Mouse (Mus musculus) cerebellum, adult 9-10 months (tissue): Measurements from ENCODE around the gene Fam131c.
A peak's percentile ranks its signal among the peaks of the same experiment; 100 is the strongest.

Source experiments
- DNase-seq: peaks from one replicate; pipeline ENCODE4 v3.0.0; 2022

Fam131c gene

DNA sequence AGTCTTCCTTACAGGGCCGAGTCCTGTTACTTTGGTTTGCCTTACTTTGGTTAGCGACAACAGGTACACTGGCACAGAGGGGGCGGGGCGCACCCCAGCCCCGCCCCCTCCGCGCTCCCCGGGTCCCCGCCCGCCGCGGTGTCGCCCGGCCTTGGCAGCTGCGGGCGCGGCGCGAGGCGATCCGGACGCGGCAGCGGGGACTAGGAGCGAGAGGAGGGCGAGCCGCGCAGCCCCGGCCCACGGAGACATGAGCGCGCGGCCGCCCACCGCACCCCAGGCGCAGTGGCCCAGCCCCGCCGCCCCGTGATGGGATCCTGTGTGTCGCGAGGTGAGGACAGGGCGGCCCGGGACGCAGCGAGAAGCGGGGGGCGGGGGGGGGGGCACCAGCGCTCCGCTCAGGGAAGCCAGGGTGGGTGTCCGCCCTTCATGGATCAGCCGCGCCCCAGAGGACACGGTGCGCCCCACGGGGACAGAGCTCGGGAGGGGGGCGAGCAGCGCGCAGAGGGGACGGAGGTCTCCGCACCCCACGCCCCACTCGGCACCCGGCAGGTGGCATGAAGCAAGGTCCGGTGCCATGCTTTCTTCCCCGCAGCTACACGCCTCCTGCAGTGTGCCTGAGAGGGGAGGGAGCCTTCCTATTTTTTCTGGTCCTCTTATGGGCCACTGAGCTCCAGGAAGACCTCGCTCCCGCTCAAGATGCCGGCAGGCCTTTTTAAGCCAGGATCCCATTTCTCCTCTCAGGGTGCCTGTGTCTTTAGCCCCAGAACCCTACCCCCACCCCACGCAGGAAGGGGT is at the start of gene Fam131c:
TSS of gene Fam131c (plus strand) at position 224 of the 795 bp plus-strand sequence.
- no peak for DNase-seq

DNA sequence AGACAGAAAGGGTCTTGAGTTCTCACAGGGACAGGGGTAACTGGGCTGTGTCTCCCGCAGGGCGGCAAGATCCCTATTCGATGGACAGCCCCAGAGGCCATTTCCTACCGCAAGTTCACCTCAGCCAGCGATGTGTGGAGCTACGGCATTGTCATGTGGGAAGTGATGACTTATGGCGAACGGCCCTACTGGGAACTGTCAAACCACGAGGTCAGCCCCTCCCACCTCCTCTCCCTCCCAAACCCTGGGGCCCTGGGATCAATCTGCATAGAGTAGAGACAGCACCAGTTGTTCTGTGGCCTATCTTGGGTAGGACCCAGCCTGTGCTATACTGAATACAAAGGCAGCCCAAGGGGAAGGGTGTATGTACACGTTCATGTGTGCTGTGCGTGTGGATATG is 45.5 kb upstream of the Fam131c start:
- DNase-seq = no peak

DNA sequence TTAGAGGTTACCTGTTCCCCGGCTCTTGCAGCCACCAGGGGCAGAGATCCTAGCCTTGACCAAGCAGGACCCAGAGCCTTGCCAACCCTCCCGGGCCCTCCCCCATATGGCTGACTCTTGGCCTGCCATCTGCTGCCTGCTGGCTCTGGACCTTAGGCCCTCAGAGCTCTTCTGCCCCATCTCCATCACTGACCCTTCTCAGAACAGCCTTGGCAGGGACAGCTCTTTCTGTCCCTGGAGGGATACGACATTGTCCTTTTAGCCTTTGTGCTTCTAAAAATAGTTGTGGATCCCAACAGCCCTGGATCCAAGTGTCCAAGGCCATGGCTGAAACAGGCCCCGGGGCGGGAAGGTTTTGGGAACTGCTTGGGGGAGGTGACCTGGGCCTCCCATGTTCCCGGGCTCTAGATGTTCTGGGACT is 43.2 kb upstream of the Fam131c start:
- peak; percentile 55 for DNase-seq

DNA sequence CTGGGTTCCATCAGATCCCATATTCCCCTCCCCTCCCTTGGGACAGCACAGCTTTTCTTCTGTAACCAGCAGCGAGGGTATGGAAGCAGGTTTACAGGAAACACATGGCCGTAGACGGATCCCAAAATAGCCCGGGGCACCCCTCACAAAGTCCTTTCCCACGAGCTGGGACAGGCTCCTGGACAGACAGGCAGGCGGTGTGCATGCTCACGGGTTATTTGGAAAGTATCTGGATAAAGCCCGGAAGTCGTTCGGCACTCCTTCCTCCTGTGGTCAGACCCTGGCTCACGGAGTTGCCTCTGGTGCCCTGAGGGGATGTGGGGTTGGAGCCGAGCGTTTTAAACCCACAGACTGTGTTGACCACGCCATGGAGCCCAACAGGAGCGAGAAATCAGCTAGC is 42.4 kb upstream of the Fam131c start:
- DNase-seq = no peak

DNA sequence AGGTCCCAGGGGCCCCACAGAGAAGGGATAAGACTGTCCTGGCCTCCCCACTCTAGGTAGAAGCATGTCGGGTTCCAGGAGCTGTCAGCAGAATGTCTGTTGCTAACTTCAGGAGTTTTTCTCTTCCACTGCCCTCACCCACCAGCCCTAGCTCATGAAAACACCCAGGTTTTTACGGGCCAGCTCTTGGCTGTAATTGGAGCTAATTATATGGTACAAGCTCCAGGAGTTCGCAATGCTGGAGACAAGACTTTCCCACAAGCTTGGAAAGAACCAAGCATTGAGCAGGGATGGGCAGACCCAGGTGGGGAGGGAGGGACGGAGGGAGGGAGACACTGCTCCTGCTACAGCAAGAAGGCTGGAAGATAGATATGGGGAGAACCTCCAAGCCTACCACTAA is 40.9 kb upstream of the Fam131c start:
- no peak for DNase-seq

DNA sequence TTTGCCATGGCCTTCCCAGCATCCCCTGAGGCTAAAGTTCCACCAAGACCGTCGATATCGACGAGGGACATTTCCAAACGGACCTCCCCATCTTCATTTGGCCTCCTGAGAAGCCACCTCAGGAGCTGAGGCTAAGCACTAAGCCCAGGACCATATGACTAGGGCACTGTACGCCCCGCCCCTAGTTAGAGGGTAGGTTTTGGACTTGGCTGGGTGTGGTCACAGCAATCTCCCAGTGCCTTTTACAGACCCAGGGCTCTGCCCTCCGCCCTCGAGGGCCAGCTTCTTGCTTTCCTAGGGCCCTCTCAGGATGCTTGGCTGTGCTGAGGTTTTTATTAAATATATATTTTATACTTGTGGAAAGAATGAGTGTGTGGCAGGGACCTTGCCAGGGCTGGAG is 39.3 kb upstream of the Fam131c start:
- DNase-seq = no peak

DNA sequence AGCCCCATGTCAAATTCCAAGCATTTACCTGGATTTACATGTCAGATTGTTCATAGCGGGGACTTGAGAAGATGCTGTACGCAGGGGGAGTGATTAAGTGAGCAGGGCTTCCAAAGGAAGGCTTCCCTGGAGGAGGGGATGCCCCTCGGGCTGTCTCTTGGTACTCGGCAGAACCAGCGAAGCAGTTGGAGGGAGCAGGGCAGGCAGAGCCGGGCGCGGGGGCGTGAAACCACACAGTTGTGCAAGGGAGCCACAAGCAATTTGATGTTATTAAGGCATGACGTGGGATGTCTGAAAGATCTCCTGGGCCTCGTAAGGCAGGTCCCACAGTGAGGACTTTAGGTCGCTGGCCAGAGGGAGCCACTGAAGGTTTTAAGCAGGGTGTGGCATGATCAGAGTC is 38.1 kb upstream of the Fam131c start:
- no peak for DNase-seq

DNA sequence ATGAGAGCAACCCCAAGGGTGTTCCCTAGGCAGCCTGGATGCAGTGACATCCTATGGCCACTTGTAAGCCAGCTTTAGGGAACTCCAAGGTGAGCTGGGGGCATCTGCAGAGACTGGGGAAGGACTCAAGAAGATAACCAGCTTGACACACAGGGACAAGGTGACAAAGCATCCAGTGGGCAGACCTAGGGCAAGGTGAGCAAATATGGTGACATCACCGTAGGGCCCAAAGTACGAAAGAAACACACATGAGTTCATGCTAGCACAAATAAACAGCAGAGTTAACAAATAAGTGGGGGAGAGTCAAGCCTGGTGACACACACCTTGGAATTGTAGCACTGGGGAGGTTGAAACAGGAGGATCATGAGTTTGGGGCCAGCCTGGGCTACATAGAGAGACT is 36.6 kb upstream of the Fam131c start:
- no peak for DNase-seq

DNA sequence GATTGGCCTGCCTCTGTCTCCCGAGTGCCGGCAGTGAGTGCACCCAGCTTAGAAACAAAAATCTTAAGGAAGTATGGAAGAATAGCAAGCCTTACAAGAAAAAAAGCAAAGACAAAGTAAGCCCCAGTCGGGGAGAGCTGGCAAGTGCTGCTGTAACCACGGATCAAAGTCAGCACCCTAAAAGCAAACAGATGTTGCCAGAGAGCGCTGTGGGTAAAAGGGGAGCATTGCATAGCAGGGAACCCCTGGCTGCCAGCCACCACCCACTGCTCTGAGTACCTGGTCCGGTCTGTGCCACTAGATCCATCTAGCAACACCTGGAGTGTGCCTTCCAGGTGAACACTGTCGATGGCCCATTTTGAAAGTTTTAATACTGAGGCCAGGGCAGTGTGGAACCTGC is 35.8 kb upstream of the Fam131c start:
- no peak for DNase-seq

DNA sequence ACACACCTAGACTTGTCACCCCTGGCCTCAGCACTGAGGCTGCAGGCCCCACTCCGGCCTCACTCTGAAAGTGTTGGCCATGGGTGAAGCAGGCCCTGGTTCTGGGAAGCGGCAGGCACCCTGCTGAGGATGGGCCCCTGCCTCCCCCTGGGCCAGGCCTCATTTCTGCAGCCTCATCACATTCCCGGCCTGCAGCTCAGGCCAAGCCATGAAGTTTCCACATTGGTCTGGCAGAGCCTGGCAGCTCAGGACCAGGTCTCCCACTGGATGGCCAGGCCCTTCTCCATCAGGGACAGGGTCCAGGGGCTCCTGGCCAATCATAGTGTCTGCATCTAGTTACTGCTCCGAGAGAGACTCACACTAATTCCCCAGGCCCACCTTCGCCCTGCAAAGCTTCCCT is 33.3 kb upstream of the Fam131c start:
- DNase-seq = no peak

DNA sequence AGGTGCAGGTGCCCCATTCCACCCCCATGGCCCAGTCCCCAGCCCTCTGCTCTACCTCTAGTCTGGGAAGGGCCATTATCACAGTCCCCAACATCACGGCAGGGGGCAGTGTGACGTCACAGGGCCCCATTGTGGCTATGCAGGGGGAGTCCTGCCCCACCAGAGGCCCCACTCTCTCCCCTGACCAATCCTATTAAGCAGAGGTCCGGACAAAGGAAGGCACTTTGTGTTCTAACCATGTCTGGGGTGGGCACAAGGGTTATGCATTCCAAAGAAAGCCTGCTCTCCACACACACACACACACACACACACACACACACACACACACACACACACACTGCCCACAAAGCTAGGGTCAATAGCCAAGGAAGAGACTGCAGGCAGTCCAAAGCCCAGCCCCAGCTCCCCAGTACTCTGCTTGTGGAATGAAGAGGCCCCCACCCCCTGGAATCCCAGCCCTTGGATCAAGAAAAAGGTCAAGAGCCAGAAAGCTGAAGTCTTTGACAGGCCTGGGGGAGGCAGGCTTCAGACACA is 32.7 kb upstream of the Fam131c start:
- DNase-seq = no peak

DNA sequence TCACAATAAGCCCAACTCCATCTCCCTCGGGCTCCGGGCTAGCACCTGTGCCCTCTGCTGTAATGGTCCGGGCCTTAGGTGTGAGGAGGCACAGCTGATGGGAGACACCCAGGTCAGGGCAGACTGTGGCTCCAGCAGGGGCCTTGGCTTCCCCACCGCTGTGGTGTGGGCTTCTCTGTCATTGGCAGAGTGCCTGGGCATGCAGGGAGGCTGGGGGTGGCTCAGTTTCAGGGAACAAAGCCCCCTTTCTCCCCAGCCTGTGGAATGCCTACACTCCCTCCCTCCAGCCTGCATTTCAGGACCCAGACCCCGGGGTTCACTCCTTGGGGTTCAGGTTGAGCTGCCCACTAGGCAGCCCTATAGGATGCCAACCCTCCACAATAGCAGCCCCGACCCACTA is 31.8 kb upstream of the Fam131c start:
- no peak for DNase-seq

DNA sequence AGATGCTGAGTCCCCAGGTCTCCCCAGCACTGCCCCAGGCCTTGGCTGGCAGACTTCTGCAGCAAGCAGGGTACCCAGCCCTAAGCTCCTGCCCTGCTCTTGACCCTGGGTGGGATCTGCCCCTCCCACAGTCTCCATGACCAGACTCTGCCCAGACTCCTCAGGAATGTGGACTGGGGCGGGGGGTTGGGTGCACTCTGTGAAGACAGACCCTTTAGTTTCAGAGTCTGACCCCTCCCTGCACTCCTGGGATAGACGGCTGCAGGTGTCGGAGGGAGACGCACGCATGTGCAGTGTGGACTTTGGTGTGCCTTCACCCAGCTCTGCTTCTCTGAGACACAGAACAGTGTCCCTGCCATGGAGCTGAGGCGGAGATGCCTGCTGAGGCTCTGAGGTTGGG is 30.0 kb upstream of the Fam131c start:
- no peak for DNase-seq

DNA sequence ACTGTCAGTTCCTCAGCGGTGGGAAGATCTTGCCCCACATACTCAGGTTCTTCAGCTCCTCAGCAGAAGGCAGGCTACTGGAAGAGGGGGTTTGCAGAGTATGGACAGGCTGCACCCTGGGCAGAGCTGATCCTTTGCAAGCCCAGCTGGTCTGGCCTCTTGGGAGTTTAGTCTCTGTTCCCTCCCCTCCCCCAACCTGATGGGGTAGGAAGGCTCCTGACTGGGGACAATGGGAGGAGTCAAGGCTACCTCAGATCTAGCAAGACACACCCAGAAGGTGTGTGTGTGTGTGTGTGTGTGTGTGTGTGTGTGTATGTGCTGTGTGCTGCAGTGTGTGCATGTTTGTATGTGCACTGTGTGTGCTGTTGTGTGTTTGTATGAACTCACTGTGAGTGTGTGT is 29.2 kb upstream of the Fam131c start:
- no peak for DNase-seq

DNA sequence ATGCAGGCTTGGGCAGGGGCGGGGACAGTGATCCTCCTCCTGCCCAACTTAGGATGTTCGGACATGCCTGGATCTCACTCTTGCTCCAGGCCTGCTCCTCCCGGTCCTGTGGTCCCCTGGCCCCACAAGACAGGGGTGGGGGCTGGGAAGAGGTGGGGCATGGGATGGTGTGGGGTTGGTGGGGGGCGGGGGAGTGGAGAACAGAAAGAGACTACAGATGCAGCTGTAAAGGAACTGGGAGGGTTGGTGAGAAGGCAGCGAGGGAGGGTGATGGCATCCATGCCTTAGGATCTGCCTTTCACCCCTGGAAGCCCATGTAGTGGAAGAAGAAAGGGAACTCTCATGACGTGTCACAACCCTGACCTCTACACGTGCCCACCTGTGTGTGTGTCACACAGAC is 26.5 kb upstream of the Fam131c start:
- DNase-seq = no peak

DNA sequence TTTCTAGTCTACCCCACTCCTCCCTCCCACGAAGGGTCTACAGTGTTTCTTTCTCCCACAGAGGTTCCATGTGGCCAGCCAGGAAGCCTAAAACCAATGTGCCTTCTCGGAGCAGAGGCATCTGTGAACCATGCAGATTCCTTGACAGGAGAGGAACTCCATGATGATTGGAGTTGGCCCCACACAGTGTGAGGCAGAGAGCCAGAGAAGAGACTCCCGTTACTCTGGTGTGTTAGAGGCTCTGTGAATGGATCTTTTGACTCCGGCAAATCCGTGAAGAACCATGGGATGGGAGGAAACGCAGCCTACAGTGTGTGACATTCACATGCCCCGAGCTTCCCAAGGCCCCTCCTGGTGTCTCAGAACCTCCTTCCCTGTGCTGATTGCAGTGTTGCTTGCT is 24.5 kb upstream of the Fam131c start:
- no peak for DNase-seq

DNA sequence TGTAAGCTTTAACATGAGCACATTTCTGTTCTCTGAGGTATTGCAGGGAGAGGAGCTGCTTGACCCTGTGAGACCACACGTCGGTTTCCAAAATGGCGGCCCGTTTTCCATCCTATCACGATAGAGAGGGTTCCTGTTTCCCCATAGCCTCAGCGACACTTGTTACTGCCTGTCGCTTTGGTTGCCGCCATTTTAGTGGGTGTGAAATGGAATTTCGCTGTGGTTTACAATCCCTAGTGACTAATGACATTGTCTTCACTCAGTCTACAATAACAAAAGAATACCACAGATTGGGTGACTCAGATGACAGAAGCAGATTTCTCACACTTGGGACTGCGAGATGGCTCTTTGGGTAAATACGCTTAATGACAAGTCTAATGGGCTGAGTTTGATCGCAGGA is 22.8 kb upstream of the Fam131c start:
- DNase-seq = no peak

DNA sequence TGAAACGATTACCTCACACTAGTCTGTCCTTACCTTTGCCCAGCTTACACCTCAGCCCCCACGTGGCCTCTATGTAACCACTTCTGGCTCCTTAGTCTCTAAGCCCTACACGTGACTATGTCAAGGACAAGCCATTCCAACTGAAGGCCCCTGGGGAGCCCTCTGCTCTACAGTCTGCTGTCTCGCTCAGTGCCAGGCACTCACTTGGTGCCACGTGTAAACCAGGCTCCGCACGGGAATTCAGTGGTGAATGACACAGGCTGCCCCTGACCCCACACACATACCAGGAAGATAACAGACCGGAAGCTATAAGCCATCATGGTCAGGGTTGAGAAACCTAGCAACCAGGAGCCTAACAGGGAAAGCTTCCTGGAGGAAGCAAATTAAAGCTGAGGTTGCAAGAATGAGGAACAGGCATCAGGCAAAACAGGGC is 20.6 kb upstream of the Fam131c start:
- DNase-seq = no peak

DNA sequence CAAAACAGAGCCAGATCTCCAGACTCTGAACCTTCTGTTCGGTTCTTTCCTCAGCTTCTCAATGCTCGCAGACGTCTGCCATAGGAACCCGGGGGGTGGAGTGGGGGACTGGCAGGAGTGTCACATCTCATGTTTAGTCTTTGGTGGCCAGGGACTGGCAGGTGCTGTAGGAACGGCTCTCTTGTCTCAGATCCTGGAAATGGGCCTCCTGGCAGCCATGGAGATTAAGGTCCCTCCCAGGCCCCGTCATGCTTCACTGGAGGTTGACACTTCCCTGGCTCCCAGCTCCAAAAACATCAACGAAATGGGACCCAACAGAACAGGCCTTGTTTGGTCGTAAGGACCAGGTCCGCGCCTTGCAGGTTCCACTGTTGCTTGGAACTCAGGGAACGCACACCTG is 19.4 kb upstream of the Fam131c start:
- DNase-seq = no peak

DNA sequence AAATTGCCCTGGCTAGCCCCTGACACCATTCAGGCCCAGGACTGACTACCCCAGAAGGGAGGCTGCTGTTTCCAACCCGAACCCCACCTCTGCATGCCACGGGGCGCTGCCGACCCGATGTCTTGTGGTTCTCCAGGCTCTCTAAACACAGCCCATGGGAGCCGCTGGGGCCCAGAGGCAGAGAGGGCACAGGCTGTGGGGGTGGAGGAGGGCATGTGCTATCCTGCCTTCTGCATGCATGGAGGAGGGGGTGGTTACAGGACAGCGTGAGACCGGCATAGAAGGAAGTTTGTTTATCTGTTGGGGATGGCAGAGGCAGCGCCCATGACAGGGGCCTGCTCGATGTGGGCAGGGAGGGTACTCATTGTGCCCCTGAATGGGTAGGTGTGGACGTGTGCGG is 18.0 kb upstream of the Fam131c start:
- DNase-seq = no peak

DNA sequence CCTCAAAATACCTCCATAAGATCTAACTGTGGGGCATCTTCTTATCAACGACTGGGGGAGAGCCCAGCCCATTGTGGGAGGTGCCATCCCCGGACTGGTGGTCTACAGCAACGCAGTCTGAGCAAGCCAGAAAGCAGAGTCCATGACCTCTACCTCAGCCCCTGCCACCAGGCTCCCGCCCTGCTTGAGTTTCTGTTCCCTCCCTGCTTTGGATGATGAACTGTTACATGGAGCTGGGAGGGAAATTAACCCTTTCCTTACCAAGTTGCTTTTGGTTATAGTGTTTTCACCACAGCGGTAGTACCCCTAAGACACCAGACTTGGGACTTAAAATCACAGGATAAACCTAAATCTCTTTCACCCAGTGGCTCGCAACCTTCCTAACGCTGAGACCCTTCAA is 16.0 kb upstream of the Fam131c start:
- DNase-seq = no peak

DNA sequence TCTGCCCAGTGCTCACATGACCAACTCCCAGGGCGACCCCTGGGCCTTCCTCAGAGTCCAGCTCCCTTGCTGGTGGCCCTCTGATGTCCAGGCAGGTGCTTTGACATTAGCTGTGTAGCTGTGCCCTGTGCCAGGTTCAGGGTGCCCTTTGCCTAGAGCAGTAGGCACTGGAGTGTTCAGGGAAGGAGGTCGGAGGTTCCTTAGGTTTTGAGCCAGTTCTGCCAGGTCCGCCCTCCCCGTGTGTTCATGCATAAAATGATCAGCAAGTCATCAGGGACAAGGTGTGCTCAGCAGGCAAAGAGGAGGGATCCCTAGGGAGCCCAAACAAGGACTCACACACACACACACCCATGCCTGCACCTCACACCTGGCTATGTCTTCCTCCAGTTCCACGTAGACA is 15.0 kb upstream of the Fam131c start:
- no peak for DNase-seq

DNA sequence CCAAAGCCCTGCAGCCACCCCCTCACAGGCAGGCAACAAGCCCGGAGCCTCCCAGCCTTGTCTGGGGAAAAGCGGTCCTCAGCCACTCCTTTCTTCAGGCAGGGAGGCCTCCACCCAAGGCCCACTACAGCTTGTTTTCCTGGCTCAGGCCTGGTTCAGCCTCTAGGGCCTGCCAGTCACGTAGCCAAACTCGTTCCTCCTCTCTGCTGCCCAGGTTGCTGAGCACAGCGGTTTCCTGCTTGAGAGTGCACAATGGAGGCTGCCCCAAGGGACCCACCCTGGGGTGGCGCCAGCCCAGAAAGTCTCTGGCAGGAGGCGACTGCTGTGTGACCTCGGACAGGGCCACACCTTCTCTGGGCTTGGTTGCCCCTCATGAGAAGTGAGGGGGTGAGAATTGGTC is 14.2 kb upstream of the Fam131c start:
- DNase-seq = no peak

DNA sequence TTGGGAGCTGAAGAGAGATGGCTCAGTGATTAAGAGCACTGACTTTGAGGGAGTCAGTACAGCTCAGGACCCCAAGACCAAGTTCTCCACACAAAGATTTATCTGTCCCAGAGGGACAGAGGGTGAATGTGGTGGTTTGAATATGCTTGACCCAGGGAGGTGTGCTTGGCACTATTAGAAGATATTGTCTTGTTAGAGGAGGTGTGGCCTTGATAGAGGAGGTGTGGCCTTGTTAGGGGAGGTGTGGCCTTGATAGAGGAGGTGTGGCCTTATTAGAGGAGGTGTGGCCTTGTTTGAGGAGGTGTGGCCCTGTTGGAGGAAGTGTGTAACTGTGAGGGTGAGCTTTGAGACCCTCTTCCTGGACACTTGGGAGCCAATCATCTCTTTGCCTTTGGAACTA is 10.2 kb upstream of the Fam131c start:
- DNase-seq = no peak

DNA sequence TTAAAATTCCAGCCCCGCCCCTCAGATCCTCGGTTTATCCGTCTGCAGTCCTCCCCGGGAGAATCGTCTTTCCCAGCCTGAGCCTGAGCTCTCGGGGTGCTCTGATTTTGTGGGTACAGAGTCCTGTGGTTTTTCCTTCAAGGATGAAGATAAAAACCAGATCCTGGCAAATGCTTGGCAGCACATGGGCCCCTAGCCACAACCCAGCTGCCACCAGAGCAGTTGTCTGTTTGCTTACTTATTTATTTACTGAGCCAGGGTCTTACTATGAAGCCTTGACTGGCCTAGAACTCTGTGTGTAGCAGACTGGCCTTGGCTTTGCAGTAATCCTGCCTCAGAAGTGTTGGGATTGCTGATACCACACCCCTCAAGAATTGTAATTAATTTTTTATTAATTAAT is 8.8 kb upstream of the Fam131c start:
- no peak for DNase-seq
